Mouse (Mus musculus) heart, postnatal 0 days (tissue): Measurements from ENCODE around the gene Gm10644.

ENCODE experiments used
- CTCF ChIP-seq: IDR thresholded peaks from 2 replicates; pipeline ENCODE4 v1.5.1; 2016; ENCODE audit warnings: antibody characterized with exemption, control low read depth, low read depth
- EP300 ChIP-seq: IDR thresholded peaks from 2 replicates; pipeline ENCODE4 v1.6.1; 2016; ENCODE audit warnings: antibody characterized with exemption, low read depth

DNA sequence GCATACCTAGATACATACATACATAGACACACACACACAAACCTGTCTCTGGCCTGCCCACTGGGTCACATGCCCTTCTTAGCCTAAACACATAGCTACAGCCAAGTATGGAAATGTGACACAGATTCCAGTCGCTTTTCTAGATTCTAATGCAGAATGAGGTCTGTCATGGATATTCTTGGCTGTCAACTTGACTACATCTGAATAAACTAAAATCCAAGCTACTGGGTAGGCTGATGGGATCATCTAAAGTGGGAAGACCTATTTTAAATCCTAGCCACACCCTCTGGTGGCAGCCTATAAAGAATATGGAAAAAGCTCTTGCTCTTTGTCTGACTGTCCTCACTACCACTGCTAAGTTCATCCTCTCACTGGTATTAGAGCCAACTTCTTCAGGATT, 12.6 kb downstream of the Gm10644 start:
- no peak for TF ChIP-seq EP300
- no peak for TF ChIP-seq CTCF
